Mouse (Mus musculus) midbrain, embryonic 15.5 days (tissue): ENCODE data around the gene Efcab7. TPM values are rescaled to one million over a fixed set of nuclear protein-coding genes. Genes with fewer than 3 reads are reported as not detected.

Source experiments
- ATAC-seq: fragments of 200-750 bp; cut with Nextera tagmentation; replicated peaks from 2 replicates; pipeline ENCODE4 v1.8.0; 2017; ENCODE audit warnings: moderate TSS enrichment
- H3K27ac ChIP-seq: fragments of 300-500 bp; sonication (generic); 2 replicates; pipeline ENCODE4 v1.5.1; 2015; ENCODE audit warnings: mild to moderate bottlenecking, inconsistent platforms
- H3K27me3 ChIP-seq: fragments of 300-500 bp; sonication (generic); replicated peaks from 2 replicates; pipeline ENCODE4 v1.6.1; 2015; ENCODE audit warnings: inconsistent platforms
- H3K36me3 ChIP-seq: fragments of 300-500 bp; sonication (generic); replicated peaks from 2 replicates; pipeline ENCODE4 v1.6.1; 2015; ENCODE audit warnings: inconsistent platforms
- H3K4me1 ChIP-seq: fragments of 300-500 bp; sonication (generic); 2 replicates; pipeline ENCODE4 v1.6.1; 2015; ENCODE audit warnings: inconsistent platforms
- H3K4me2 ChIP-seq: fragments of 300-500 bp; sonication (generic); 2 replicates; pipeline ENCODE4 v1.6.1; 2015; ENCODE audit warnings: inconsistent platforms, mild to moderate bottlenecking, moderate library complexity
- H3K4me3 ChIP-seq: fragments of 300-500 bp; sonication (generic); 2 replicates; pipeline ENCODE4 v1.5.1; 2015; ENCODE audit warnings: mild to moderate bottlenecking, inconsistent platforms
- H3K9ac ChIP-seq: fragments of 300-500 bp; sonication (generic); 2 replicates; pipeline ENCODE4 v1.6.1; 2015; ENCODE audit warnings: mild to moderate bottlenecking, inconsistent platforms
- H3K9me3 ChIP-seq: fragments of 300-500 bp; sonication (generic); 2 replicates; pipeline ENCODE4 v1.6.1; 2016; ENCODE audit warnings: inconsistent platforms
- WGBS: fragments of 180-500 bp; shearing (Covaris S2); methylation state at CpG from one replicate; pipeline ENCODE4 v1.1.7; 2015; ENCODE audit warnings: mixed read lengths; 5-methylcytosine and 5-hydroxymethylcytosine counted together
- polyA plus RNA-seq: library from polyadenylated mRNA; unstranded; fragments of >200 nt; fragmentation: Nextera tagmentation; extraction: Ambion mirVana; gene quantifications from 2 replicates; pipeline ENCODE4 v1.2.1, GENCODE M21; 2015

The Efcab7 gene
- polyA plus RNA-seq, 1 experiment from 2014 or later: 10.8 TPM

GRCm38 (mm10) chr4:99929613-99930517 lies 100.9 kb downstream of the Efcab7 start, which contains the start of gene Itgb3bp:
Gene Itgb3bp, minus strand, starts transcription at chr4:99929813.
- peak; percentile 95 for ATAC-seq
- Histone ChIP-seq H3K27ac (peak within 1 kb of the TSS; percentile 93), H3K4me1 (peaks cover 17% of the 10 kb centered on the region; the same call in 1 of the 2 replicates), H3K9ac (peak within 1 kb of the TSS; percentile 80), H3K27me3 (0 out of 2 replicates have a peak, but pooled peaks cover 2% of the 10 kb centered on the region), H3K4me3 (peak within 1 kb of the TSS; percentile 73), H3K4me2 (peak within 1 kb of the TSS; percentile 96), H3K36me3 (no peaks in the 10 kb centered on the region), H3K9me3 (no peaks in the 10 kb centered on the region)
- WGBS: 1% methylated on average over 52 of the region's 57 CpGs

DNA sequence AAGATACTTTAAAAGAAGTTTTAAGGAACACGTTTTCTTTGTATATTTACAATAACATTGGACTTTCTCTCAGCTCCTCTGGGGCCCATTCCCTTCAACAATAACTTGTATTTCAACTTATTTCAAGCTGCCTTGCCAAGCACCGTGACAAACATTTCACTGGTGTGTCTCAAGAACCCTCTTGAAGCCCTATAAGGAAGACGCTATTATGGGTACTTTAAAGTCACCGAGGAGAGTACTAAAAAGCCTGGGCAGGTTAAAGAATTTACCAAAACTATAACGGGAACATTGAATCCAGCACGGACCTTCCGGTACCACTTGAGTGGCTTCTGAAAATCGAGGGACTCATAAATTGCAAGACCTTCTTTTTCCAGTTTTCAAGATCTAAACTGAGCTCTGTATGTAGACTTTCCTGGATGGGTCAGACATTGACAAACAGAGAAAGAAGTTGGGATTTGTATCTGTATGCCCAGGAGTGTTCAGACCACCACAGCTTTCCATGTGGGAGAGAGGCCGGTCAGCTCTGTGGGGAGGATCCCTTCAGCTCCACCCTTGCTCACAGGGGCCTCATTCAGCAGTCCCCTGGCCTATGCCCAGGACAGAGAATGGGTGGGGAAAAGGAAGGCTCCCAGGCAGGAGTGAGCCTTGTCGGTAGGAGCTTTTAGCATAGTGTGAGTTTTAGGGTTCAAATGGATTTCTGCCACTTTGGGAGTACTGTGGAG lies 101.7 kb downstream of the Efcab7 start:
- H3K4me3 ChIP-seq: peak overlapping the region; percentile 73
- H3K36me3 ChIP-seq: no peaks in the 10 kb centered on the region
- H3K9me3 ChIP-seq: no peaks in the 10 kb centered on the region
- peak overlapping the region; percentile 96 for H3K4me2 ChIP-seq
- no peak overlapping the region for H3K9ac ChIP-seq
- 0 out of 2 replicates have a peak, but pooled peaks cover 2% of the 10 kb centered on the region for H3K27me3 ChIP-seq
- H3K27ac ChIP-seq: 0 out of 2 replicates have a peak overlapping the region, but pooled peaks have one; percentile 20
- WGBS: 46% methylated on average over 10 of the region's 10 CpGs
- ATAC-seq: no peak
- H3K4me1 ChIP-seq: peaks cover 17% of the 10 kb centered on the region; the same call in 1 of the 2 replicates

GRCm38 (mm10) chr4:99931240-99931580 lies 102.2 kb downstream of the Efcab7 start:
- Histone ChIP-seq H3K27me3 (0 out of 2 replicates have a peak, but pooled peaks cover 2% of the 10 kb centered on the region), H3K27ac (no peak overlapping the region), H3K36me3 (no peaks in the 10 kb centered on the region), H3K4me2 (peak overlapping the region; percentile 96), H3K4me3 (no peak overlapping the region), H3K9ac (no peak overlapping the region), H3K9me3 (no peaks in the 10 kb centered on the region), H3K4me1 (peaks cover 17% of the 10 kb centered on the region; the same call in 1 of the 2 replicates)
- WGBS: 66% methylated on average over 11 of the region's 11 CpGs
- no peak for ATAC-seq

- no peak for ATAC-seq
- 0 out of 2 replicates have a peak, but pooled peaks cover 2% of the 10 kb centered on the region for H3K27me3 ChIP-seq
- H3K9ac ChIP-seq: no peak overlapping the region
- H3K36me3 ChIP-seq: no peaks in the 10 kb centered on the region
- 83% methylated on average over 4 of the region's 4 CpGs for WGBS
- no peaks in the 10 kb centered on the region for H3K9me3 ChIP-seq
- H3K4me2 ChIP-seq: no peak overlapping the region
- H3K4me3 ChIP-seq: no peak overlapping the region
- H3K4me1 ChIP-seq: peaks cover 17% of the 10 kb centered on the region; the same call in 1 of the 2 replicates
- H3K27ac ChIP-seq: no peak overlapping the region
Measured at GRCm38 (mm10) chr4:99931807-99932206, 102.8 kb downstream of the Efcab7 start.

DNA sequence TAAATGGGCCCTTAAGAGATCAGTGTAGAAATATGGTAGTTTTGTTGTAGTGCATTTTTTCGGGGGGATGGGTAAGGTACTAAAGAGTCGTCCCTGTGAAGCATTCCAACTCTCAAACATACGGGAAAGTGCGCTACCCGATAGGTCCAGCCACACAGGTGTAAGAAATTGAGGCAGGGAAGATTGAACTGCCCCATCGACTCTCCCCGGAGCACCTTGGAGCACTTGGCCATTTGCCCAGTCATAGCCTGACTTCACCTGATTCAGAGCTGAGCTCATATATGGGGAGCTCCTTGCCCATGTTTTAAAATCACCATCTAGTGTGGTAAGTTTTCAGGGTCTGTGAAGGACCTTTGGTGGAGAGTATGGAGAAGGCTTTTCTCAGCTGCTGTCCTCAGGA lies 105.9 kb downstream of the Efcab7 start:
- H3K36me3 ChIP-seq: no peaks in the 10 kb centered on the region
- no peak overlapping the region for H3K27ac ChIP-seq
- no peak for ATAC-seq
- H3K27me3 ChIP-seq: 0 out of 2 replicates have a peak, but pooled peaks cover 2% of the 10 kb centered on the region
- no peak overlapping the region for H3K9ac ChIP-seq
- H3K9me3 ChIP-seq: no peaks in the 10 kb centered on the region
- peaks cover 17% of the 10 kb centered on the region; the same call in 1 of the 2 replicates for H3K4me1 ChIP-seq
- H3K4me2 ChIP-seq: no peak overlapping the region
- no peak overlapping the region for H3K4me3 ChIP-seq
- WGBS: 95% methylated on average over 7 of the region's 7 CpGs

- H3K4me1 ChIP-seq: peaks cover 3% of the 10 kb centered on the region; the same call in 1 of the 2 replicates
- no peak overlapping the region for H3K4me2 ChIP-seq
- no peak overlapping the region for H3K9ac ChIP-seq
- no peaks in the 10 kb centered on the region for H3K9me3 ChIP-seq
- 97% methylated on average over 5 of the region's 5 CpGs for WGBS
- no peaks in the 10 kb centered on the region for H3K36me3 ChIP-seq
- H3K27ac ChIP-seq: no peak overlapping the region
- no peaks in the 10 kb centered on the region for H3K27me3 ChIP-seq
- no peak for ATAC-seq
- no peak overlapping the region for H3K4me3 ChIP-seq
Measured at GRCm38 (mm10) chr4:99936278-99936677, 107.3 kb downstream of the Efcab7 start.

DNA sequence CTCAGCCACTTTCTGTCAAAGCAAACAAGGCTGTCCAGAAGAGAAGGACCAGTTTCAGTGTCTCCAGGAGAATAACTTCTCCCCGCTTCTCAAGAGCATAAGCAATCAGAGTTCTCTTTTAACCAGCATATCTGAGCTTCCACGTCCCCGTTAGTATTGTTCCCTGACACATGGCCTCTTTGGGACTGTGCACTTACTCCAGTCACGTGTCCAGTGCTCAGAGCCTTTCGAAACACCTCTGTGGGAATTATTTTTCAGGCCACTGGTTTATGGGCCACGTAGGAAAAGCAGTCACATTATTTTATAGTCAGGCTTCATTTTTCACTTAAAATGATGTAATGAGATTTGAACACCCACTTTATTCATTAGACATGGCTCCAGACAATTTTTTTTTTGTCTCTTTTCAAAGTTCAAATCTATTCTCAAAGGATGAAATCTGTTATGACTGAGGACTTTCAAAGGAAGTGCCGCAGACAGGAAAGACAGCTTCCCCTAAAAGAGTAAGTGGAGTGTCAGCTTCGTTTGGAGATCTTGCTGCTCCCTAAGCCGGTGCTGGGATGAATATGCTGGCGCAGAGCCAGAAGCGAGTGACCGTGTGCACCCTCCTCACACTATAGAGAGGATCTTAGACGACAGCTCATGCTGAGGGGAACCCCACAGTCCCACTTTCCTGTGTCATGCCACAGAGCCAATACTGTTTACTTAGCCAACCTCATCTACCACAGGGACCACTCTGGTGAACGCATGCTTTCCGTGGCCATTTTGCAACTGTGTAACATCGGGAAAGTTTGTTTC lies 110.9 kb downstream of the Efcab7 start:
- H3K4me2 ChIP-seq: no peak overlapping the region
- no peaks in the 10 kb centered on the region for H3K4me1 ChIP-seq
- no peaks in the 10 kb centered on the region for H3K27me3 ChIP-seq
- H3K9ac ChIP-seq: no peak overlapping the region
- ATAC-seq: no peak
- H3K4me3 ChIP-seq: no peak overlapping the region
- H3K27ac ChIP-seq: no peak overlapping the region
- H3K36me3 ChIP-seq: no peaks in the 10 kb centered on the region
- H3K9me3 ChIP-seq: no peaks in the 10 kb centered on the region
- WGBS: 48% methylated on average over 16 of the region's 16 CpGs

GRCm38 (mm10) chr4:99941655-99942414 lies 112.8 kb downstream of the Efcab7 start:
- no peak overlapping the region for H3K4me3 ChIP-seq
- no peaks in the 10 kb centered on the region for H3K36me3 ChIP-seq
- H3K9ac ChIP-seq: no peak overlapping the region
- H3K4me2 ChIP-seq: no peak overlapping the region
- no peaks in the 10 kb centered on the region for H3K27me3 ChIP-seq
- H3K4me1 ChIP-seq: no peaks in the 10 kb centered on the region
- no peak overlapping the region for H3K27ac ChIP-seq
- ATAC-seq: no peak; the same call in 1 of the 2 replicates
- H3K9me3 ChIP-seq: no peaks in the 10 kb centered on the region
- WGBS: 82% methylated on average over 10 of the region's 10 CpGs

DNA sequence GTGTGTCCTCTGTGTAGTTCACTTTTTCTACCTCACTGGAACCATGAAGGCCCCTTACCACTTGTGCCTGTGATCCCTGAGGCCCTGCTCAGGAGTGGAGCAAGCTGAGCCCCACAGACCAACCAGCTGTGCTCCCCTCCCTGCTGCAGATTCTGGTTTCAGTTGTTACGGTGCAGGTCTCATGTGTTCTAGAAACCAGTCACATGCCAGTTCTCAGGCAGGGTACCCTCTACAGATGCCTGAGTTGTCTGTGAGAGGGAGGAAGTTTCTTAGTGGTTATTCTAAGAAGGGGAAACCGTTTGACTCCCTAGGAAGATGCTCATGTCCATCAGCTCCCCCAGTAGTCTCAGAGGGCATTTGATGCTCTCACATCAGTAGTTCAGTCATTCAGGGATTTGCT lies 115.6 kb downstream of the Efcab7 start:
- no peak overlapping the region for H3K27ac ChIP-seq
- no peak overlapping the region for H3K4me3 ChIP-seq
- H3K9me3 ChIP-seq: no peaks in the 10 kb centered on the region
- no peaks in the 10 kb centered on the region for H3K27me3 ChIP-seq
- 76% methylated on average over 2 of the region's 2 CpGs for WGBS
- no peaks in the 10 kb centered on the region for H3K36me3 ChIP-seq
- no peak overlapping the region for H3K9ac ChIP-seq
- no peaks in the 10 kb centered on the region for H3K4me1 ChIP-seq
- no peak overlapping the region for H3K4me2 ChIP-seq
- ATAC-seq: no peak

DNA sequence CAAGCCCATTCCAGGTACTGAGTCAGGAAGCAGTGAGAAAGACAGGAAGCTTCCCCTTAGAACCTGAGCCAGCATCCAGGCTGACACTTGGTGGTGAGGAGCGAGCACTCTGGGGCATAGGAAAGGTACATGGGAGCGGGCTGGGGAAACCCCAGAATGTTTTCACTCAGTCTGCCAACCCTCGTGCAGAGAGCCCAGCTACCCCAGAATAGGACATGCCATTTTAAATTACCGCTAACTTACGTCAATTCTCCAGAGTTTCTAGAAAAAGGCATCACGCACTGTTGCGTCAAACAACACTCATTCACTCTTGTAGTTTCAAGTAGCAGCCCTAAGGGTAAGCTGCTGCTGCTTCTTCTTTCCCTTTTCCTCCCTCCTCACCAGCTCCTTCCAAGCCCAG lies 116.0 kb downstream of the Efcab7 start:
- no peaks in the 10 kb centered on the region for H3K36me3 ChIP-seq
- H3K4me2 ChIP-seq: no peak overlapping the region
- H3K9me3 ChIP-seq: no peaks in the 10 kb centered on the region
- H3K27ac ChIP-seq: no peak overlapping the region
- H3K4me1 ChIP-seq: no peaks in the 10 kb centered on the region
- 94% methylated on average over 7 of the region's 7 CpGs for WGBS
- no peak overlapping the region for H3K4me3 ChIP-seq
- H3K27me3 ChIP-seq: no peaks in the 10 kb centered on the region
- no peak for ATAC-seq
- no peak overlapping the region for H3K9ac ChIP-seq

DNA sequence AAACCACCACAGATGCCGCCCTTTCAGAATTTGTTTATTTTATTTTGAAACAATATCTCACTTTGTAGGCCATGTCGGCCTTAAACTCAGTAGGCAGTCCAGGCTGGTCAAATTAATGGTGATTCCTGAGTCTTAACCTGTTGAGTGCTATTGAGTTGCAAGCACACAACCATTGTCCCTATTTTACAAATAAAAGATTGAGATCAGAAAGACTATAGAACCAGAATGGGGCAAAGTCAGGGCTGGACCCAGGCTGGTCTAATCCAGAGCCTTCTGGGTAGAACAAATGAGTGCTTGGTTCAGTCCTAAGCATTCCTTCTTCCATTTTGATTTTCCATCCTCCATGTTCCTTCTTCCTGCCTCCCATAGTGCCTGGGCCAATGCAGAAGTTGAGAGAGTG lies 117.5 kb downstream of the Efcab7 start:
- Histone ChIP-seq H3K4me3 (no peak overlapping the region), H3K9ac (no peak overlapping the region), H3K4me1 (no peaks in the 10 kb centered on the region), H3K9me3 (no peaks in the 10 kb centered on the region), H3K27me3 (no peaks in the 10 kb centered on the region), H3K27ac (no peak overlapping the region), H3K4me2 (no peak overlapping the region), H3K36me3 (no peaks in the 10 kb centered on the region)
- 92% methylated on average over 2 of the region's 2 CpGs for WGBS
- ATAC-seq: no peak
